Mouse (Mus musculus) neural tube, embryonic 13.5 days (tissue): ENCODE results near the gene A530064D06Rik. TPM values are rescaled to one million over a fixed set of nuclear protein-coding genes. Genes with fewer than 3 reads are reported as not detected.

Experiments used
- ATAC-seq: fragments of 200-750 bp; cut with Nextera tagmentation; 2 replicates; pipeline ENCODE4 v1.8.0; 2017; ENCODE audit warnings: low read depth, mild to moderate bottlenecking, moderate TSS enrichment, moderate library complexity
- H3K27ac ChIP-seq: fragments of 300-500 bp; sonication (generic); replicated peaks from 2 replicates; pipeline ENCODE4 v1.5.1; 2015; ENCODE audit warnings: moderate library complexity, mild to moderate bottlenecking, inconsistent platforms
- H3K27me3 ChIP-seq: fragments of 300-500 bp; sonication (generic); 2 replicates; pipeline ENCODE4 v1.6.1; 2015; ENCODE audit warnings: mild to moderate bottlenecking, inconsistent platforms
- H3K36me3 ChIP-seq: fragments of 300-500 bp; sonication (generic); 2 replicates; pipeline ENCODE4 v1.6.1; 2015; ENCODE audit warnings: mild to moderate bottlenecking, inconsistent platforms
- H3K4me1 ChIP-seq: fragments of 300-500 bp; sonication (generic); replicated peaks from 2 replicates; pipeline ENCODE4 v1.6.1; 2015; ENCODE audit warnings: inconsistent platforms
- H3K4me2 ChIP-seq: fragments of 300-500 bp; sonication (generic); 2 replicates; pipeline ENCODE4 v1.6.1; 2015; ENCODE audit warnings: inconsistent platforms, mild to moderate bottlenecking, moderate library complexity
- H3K4me3 ChIP-seq: fragments of 300-500 bp; sonication (generic); 2 replicates; pipeline ENCODE4 v1.5.1; 2015; ENCODE audit warnings: mild to moderate bottlenecking, inconsistent platforms
- H3K9ac ChIP-seq: fragments of 300-500 bp; sonication (generic); 2 replicates; pipeline ENCODE4 v1.6.1; 2015; ENCODE audit warnings: moderate library complexity, mild to moderate bottlenecking, inconsistent platforms
- H3K9me3 ChIP-seq: fragments of 300-500 bp; sonication (generic); 2 replicates; pipeline ENCODE4 v1.6.1; 2016; ENCODE audit warnings: inconsistent platforms
- WGBS: fragments of 180-500 bp; shearing (Covaris S2); methylation state at CpG from one replicate; pipeline ENCODE4 v1.1.7; 2015; 5-methylcytosine and 5-hydroxymethylcytosine counted together
- polyA plus RNA-seq: library from polyadenylated mRNA; unstranded; fragments of >200 nt; fragmentation: Nextera tagmentation; extraction: Ambion mirVana; gene quantifications from 2 replicates; pipeline ENCODE4 v1.2.1, GENCODE M21; 2015

The A530064D06Rik gene
- polyA plus RNA-seq, 1 experiment from 2014 or later: not detected

GRCm38 (mm10) chr17:48110547-48111287 is 56.4 kb downstream of the A530064D06Rik start:
- ATAC-seq: no peak
- no peaks in the 10 kb centered on the region for H3K27me3 ChIP-seq

DNA sequence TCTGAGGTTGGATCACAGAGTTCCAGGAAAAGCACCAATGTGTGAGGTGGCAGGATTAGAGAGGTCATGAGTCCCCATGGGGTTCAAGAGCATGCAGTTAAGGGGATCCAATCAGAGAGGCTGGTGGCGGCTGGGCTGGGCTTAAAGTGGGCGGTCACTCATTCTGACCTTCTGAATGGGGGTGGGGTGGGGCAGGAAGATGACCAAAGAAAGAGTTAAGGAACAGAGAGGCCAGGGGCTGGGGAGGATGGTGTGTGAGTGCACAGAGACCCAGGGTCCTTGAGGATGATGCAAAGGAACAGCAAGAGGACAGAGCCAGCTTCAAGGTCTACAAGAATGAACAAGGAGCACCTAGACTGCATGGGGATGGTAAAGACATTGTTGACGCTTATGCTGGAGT is 58.6 kb downstream of the A530064D06Rik start:
- Histone ChIP-seq H3K9me3 (no peaks in the 10 kb centered on the region), H3K9ac (no peak overlapping the region), H3K4me2 (no peak overlapping the region), H3K4me1 (no peaks in the 10 kb centered on the region), H3K27ac (no peak overlapping the region), H3K36me3 (no peaks in the 10 kb centered on the region), H3K4me3 (no peak overlapping the region), H3K27me3 (no peaks in the 10 kb centered on the region)
- ATAC-seq: no peak
- WGBS: 75% methylated on average over 3 of the region's 3 CpGs

More at GRCm38 (mm10) chr17:48110547-48111287, 56.4 kb downstream of the A530064D06Rik start:
- Histone ChIP-seq H3K9ac (no peak overlapping the region), H3K9me3 (no peaks in the 10 kb centered on the region), H3K4me1 (no peaks in the 10 kb centered on the region), H3K36me3 (no peaks in the 10 kb centered on the region), H3K4me3 (no peak overlapping the region), H3K27ac (no peak overlapping the region), H3K4me2 (no peak overlapping the region)
- 44% methylated on average over 8 of the region's 8 CpGs for WGBS

- Histone ChIP-seq H3K9me3 (no peaks in the 10 kb centered on the region), H3K4me1 (no peaks in the 10 kb centered on the region), H3K4me2 (no peak overlapping the region), H3K36me3 (no peaks in the 10 kb centered on the region), H3K4me3 (no peak overlapping the region), H3K27ac (no peak overlapping the region), H3K27me3 (no peaks in the 10 kb centered on the region), H3K9ac (no peak overlapping the region)
- ATAC-seq: no peak
- 53% methylated on average over 6 of the region's 6 CpGs for WGBS
These were observed 59.2 kb downstream of the A530064D06Rik start for GRCm38 (mm10) chr17:48107862-48108261.

DNA sequence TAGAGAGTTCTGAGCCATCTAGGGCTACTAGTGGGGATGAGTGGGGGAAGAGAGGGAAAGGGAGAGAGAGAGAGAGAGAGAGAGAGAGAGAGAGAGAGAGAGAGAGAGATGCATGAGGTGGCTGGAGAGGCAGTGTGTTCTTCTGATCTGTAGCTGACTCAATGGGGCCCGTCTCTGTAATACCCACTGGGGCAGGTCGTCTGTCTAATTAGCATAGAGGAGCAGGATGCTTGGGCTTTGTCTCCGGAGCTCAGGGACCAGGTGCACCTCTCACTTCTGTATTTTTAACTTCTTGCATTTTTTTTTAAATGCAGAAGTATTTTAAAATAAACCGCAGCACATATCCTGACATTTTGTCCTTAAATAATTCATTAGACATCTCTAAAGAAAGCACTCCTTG is 59.7 kb downstream of the A530064D06Rik start:
- H3K9me3 ChIP-seq: no peaks in the 10 kb centered on the region
- no peaks in the 10 kb centered on the region for H3K27me3 ChIP-seq
- no peaks in the 10 kb centered on the region for H3K36me3 ChIP-seq
- H3K4me1 ChIP-seq: no peaks in the 10 kb centered on the region
- no peak overlapping the region for H3K4me2 ChIP-seq
- ATAC-seq: no peak
- 40% methylated on average over 4 of the region's 4 CpGs for WGBS
- H3K9ac ChIP-seq: no peak overlapping the region
- H3K4me3 ChIP-seq: no peak overlapping the region
- H3K27ac ChIP-seq: no peak overlapping the region

DNA sequence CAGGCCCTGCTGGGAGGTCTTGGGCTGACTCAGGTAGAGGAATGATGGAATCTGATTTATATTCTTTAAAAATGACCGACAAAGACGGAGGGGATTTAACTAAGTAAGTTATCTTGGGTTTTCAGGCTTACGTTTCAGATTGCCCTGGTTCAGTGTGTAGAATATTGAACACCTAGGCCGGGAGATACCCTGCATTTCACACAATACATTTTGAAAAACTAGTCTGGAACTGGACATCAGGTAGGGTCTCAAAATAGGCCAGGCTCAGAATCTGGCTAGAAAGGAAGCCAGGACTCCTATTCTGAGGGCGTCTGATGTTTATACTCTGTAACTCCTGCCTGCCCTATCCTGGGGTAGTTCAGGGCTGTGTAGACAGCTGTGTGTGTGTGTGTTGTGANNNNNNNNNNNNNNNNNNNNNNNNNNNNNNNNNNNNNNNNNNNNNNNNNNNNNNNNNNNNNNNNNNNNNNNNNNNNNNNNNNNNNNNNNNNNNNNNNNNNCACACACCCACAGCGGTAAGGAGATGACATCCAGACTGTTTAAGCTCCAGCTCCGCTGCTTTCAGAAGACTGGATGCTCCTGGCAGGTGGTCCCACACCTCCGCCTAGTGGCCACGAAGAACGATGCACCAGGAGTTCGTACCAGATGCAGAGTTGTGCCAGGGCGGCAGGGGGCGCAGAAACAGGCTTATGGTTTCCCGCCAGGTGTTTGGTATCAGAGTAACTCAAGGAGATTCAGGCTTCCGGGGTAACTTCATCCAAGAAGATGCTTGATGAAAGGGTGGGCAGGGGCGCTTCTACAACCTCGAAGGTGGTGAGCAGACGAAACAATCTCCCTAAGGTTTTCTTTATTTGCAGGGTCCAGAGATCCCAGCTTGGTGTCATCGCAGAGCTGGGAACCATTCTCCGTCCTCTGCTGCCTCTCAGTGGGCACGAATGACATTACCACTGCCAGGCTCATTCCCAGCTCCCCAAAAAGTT is 66.3 kb downstream of the A530064D06Rik start:
- no peaks in the 10 kb centered on the region for H3K9me3 ChIP-seq
- WGBS: 12% methylated on average over 21 of the region's 21 CpGs
- no peak overlapping the region for H3K27ac ChIP-seq
- no peaks in the 10 kb centered on the region for H3K36me3 ChIP-seq
- peak overlapping the region; percentile 44 for H3K4me2 ChIP-seq
- H3K9ac ChIP-seq: no peak overlapping the region
- peak overlapping the region; percentile 25; the same call in 1 of the 2 replicates for H3K4me3 ChIP-seq
- peaks cover 47% of the 10 kb centered on the region for H3K27me3 ChIP-seq
- H3K4me1 ChIP-seq: peaks cover 42% of the 10 kb centered on the region
- peak; percentile 64 for ATAC-seq

- H3K27ac ChIP-seq: no peak overlapping the region
- H3K27me3 ChIP-seq: peaks cover 61% of the 10 kb centered on the region
- H3K9ac ChIP-seq: no peak overlapping the region
- H3K36me3 ChIP-seq: no peaks in the 10 kb centered on the region
- no peaks in the 10 kb centered on the region for H3K9me3 ChIP-seq
- ATAC-seq: no peak
- WGBS: 9% methylated on average over 11 of the region's 11 CpGs
- no peak overlapping the region for H3K4me2 ChIP-seq
- no peak overlapping the region for H3K4me3 ChIP-seq
- H3K4me1 ChIP-seq: peaks cover 55% of the 10 kb centered on the region
These were observed 67.8 kb downstream of the A530064D06Rik start for GRCm38 (mm10) chr17:48099312-48099711.

Other genes starting within 250 kb of the A530064D06Rik start
- 17.2 and 18.5 TPM in 2 replicates for gene Foxp4, start 242.6 kb downstream of the A530064D06Rik start, polyA plus RNA-seq
- not detected in 2 replicates for gene 1700122O11Rik, start 129.0 kb downstream of the A530064D06Rik start, polyA plus RNA-seq
- 0.37 TPM in 1 of 2 replicates, not detected in the other for gene 1700067P10Rik, start 78.0 kb downstream of the A530064D06Rik start, polyA plus RNA-seq
- gene 9830107B12Rik, start 21.0 kb downstream of the A530064D06Rik start, polyA plus RNA-seq: not detected in 2 replicates
- 0.06 TPM in 1 of 2 replicates, not detected in the other for gene Trem1, start 65.5 kb upstream of the A530064D06Rik start, polyA plus RNA-seq
- gene Trem3, start 80.5 kb upstream of the A530064D06Rik start, polyA plus RNA-seq: 0.27 TPM in 1 of 2 replicates, not detected in the other
- 1.1 TPM in 1 of 2 replicates, not detected in the other for gene Treml4, start 97.0 kb upstream of the A530064D06Rik start, polyA plus RNA-seq
- gene Treml2, start 132.2 kb upstream of the A530064D06Rik start, polyA plus RNA-seq: 0.70 TPM in 1 of 2 replicates, not detected in the other
- 0.07 and 0.24 TPM in 2 replicates for gene B430306N03Rik, start 148.9 kb upstream of the A530064D06Rik start, polyA plus RNA-seq
- 5.1 and 5.8 TPM in 2 replicates for gene Trem2, start 179.1 kb upstream of the A530064D06Rik start, polyA plus RNA-seq
- 0.99 and 1.2 TPM in 2 replicates for gene Treml1, start 192.6 kb upstream of the A530064D06Rik start, polyA plus RNA-seq
- 12.1 and 15.9 TPM in 2 replicates for gene Nfya, start 242.6 kb upstream of the A530064D06Rik start, polyA plus RNA-seq
- gene Oard1, start 242.7 kb upstream of the A530064D06Rik start, polyA plus RNA-seq: 46.2 and 47.2 TPM in 2 replicates